Mouse (Mus musculus) liver, embryonic 13.5 days (tissue): ENCODE results near the gene Arhgap15. TPM values are rescaled to one million over a fixed set of nuclear protein-coding genes. Genes with fewer than 3 reads are reported as not detected.

Source experiments
- ATAC-seq: fragments of 200-750 bp; cut with Nextera tagmentation; 2 replicates; pipeline ENCODE4 v1.8.0; 2017; ENCODE audit warnings: low read depth, mild to moderate bottlenecking, moderate number of reproducible peaks, moderate library complexity
- DNase-seq: peaks from one replicate; pipeline ENCODE4 v3.0.0; 2022
- H3K27ac ChIP-seq: fragments of 300-500 bp; sonication (generic); 2 replicates; pipeline ENCODE4 v1.5.1; 2015; ENCODE audit warnings: moderate library complexity, mild to moderate bottlenecking, inconsistent platforms
- H3K27me3 ChIP-seq: fragments of 300-500 bp; sonication (generic); 2 replicates; pipeline ENCODE4 v1.6.1; 2015; ENCODE audit warnings: mild to moderate bottlenecking, inconsistent platforms
- H3K36me3 ChIP-seq: fragments of 300-500 bp; sonication (generic); 2 replicates; pipeline ENCODE4 v1.6.1; 2015; ENCODE audit warnings: mild to moderate bottlenecking, inconsistent platforms
- H3K4me1 ChIP-seq: fragments of 300-500 bp; sonication (generic); replicated peaks from 2 replicates; pipeline ENCODE4 v1.6.1; 2015; ENCODE audit warnings: inconsistent platforms
- H3K4me2 ChIP-seq: fragments of 300-500 bp; sonication (generic); 2 replicates; pipeline ENCODE4 v1.6.1; 2015; ENCODE audit warnings: inconsistent platforms, mild to moderate bottlenecking, moderate library complexity
- H3K4me3 ChIP-seq: fragments of 300-500 bp; sonication (generic); replicated peaks from 2 replicates; pipeline ENCODE4 v1.5.1; 2015; ENCODE audit warnings: mild to moderate bottlenecking, inconsistent platforms
- H3K9ac ChIP-seq: fragments of 300-500 bp; sonication (generic); 2 replicates; pipeline ENCODE4 v1.6.1; 2015; ENCODE audit warnings: mild to moderate bottlenecking, inconsistent platforms
- H3K9me3 ChIP-seq: fragments of 300-500 bp; sonication (generic); replicated peaks from 2 replicates; pipeline ENCODE4 v1.6.1; 2016; ENCODE audit warnings: inconsistent platforms
- WGBS: fragments of 180-500 bp; shearing (Covaris S2); methylation state at CpG from one replicate; pipeline ENCODE4 v1.1.7; 2015; ENCODE audit not compliant: insufficient replicate concordance; 5-methylcytosine and 5-hydroxymethylcytosine counted together
- polyA plus RNA-seq: library from polyadenylated mRNA; unstranded; fragments of >200 nt; fragmentation: Nextera tagmentation; extraction: Ambion mirVana; gene quantifications from 2 replicates; pipeline ENCODE4 v1.2.1, GENCODE M21; 2015

The Arhgap15 gene
- polyA plus RNA-seq, 1 experiment from 2014 or later: 4.5 TPM

GRCm38 (mm10) chr2:44394956-44395501, 646.4 kb downstream of the Arhgap15 start:
- DNase-seq: no peak
- no peak overlapping the region for H3K4me3 ChIP-seq
- no peak overlapping the region for H3K27ac ChIP-seq
- no peaks in the 10 kb centered on the region for H3K27me3 ChIP-seq
- H3K36me3 ChIP-seq: no peaks in the 10 kb centered on the region
- 55% methylated on average over 6 of the region's 6 CpGs for WGBS
- no peak for ATAC-seq
- no peaks in the 10 kb centered on the region for H3K9me3 ChIP-seq
- H3K4me2 ChIP-seq: no peak overlapping the region
- no peak overlapping the region for H3K9ac ChIP-seq
- no peaks in the 10 kb centered on the region for H3K4me1 ChIP-seq

GRCm38 (mm10) chr2:44395577-44395976, 647.0 kb downstream of the Arhgap15 start:
- DNase-seq (no peak), ATAC-seq (no peak)
- Histone ChIP-seq H3K9ac (no peak overlapping the region), H3K4me3 (no peak overlapping the region), H3K36me3 (no peaks in the 10 kb centered on the region), H3K4me1 (no peaks in the 10 kb centered on the region), H3K27ac (no peak overlapping the region), H3K4me2 (no peak overlapping the region), H3K9me3 (no peaks in the 10 kb centered on the region), H3K27me3 (no peaks in the 10 kb centered on the region)
- WGBS: 61% methylated on average over 2 of the region's 2 CpGs

- H3K27me3 ChIP-seq: no peaks in the 10 kb centered on the region
- 39% methylated on average over 1 of the region's 1 CpGs for WGBS
- H3K4me3 ChIP-seq: no peak overlapping the region
- H3K9me3 ChIP-seq: no peaks in the 10 kb centered on the region
- DNase-seq: no peak
- H3K4me2 ChIP-seq: no peak overlapping the region
- H3K27ac ChIP-seq: no peak overlapping the region
- ATAC-seq: no peak
- no peak overlapping the region for H3K9ac ChIP-seq
- H3K36me3 ChIP-seq: no peaks in the 10 kb centered on the region
- H3K4me1 ChIP-seq: no peaks in the 10 kb centered on the region
Measured at GRCm38 (mm10) chr2:44397209-44397608, 648.6 kb downstream of the Arhgap15 start.

GRCm38 (mm10) chr2:44397735-44398337, 649.2 kb downstream of the Arhgap15 start:
- WGBS: 82% methylated on average over 4 of the region's 4 CpGs
- no peaks in the 10 kb centered on the region for H3K9me3 ChIP-seq
- no peaks in the 10 kb centered on the region for H3K27me3 ChIP-seq
- no peak overlapping the region for H3K27ac ChIP-seq
- no peak overlapping the region for H3K4me3 ChIP-seq
- DNase-seq: no peak
- no peaks in the 10 kb centered on the region for H3K36me3 ChIP-seq
- ATAC-seq: no peak
- no peaks in the 10 kb centered on the region for H3K4me1 ChIP-seq
- no peak overlapping the region for H3K9ac ChIP-seq
- H3K4me2 ChIP-seq: no peak overlapping the region

GRCm38 (mm10) chr2:44399191-44399926, 650.7 kb downstream of the Arhgap15 start:
- Histone ChIP-seq H3K27me3 (no peaks in the 10 kb centered on the region), H3K27ac (no peak overlapping the region), H3K4me1 (no peaks in the 10 kb centered on the region), H3K4me3 (no peak overlapping the region), H3K4me2 (no peak overlapping the region), H3K9me3 (no peaks in the 10 kb centered on the region), H3K9ac (no peak overlapping the region), H3K36me3 (no peaks in the 10 kb centered on the region)
- ATAC-seq (no peak), DNase-seq (no peak)

- ATAC-seq (no peak), DNase-seq (no peak)
- WGBS: 63% methylated on average over 3 of the region's 3 CpGs
- Histone ChIP-seq H3K36me3 (no peaks in the 10 kb centered on the region), H3K9me3 (no peaks in the 10 kb centered on the region), H3K4me3 (no peak overlapping the region), H3K4me2 (no peak overlapping the region), H3K27ac (no peak overlapping the region), H3K9ac (no peak overlapping the region), H3K4me1 (no peaks in the 10 kb centered on the region), H3K27me3 (no peaks in the 10 kb centered on the region)
Measured at GRCm38 (mm10) chr2:44401704-44402422, 653.2 kb downstream of the Arhgap15 start.

- no peak overlapping the region for H3K9ac ChIP-seq
Measured at GRCm38 (mm10) chr2:44411660-44412059, 663.0 kb downstream of the Arhgap15 start.

GRCm38 (mm10) chr2:44416331-44416730, 667.7 kb downstream of the Arhgap15 start:
- Histone ChIP-seq H3K4me3 (no peak overlapping the region), H3K4me1 (no peaks in the 10 kb centered on the region), H3K27me3 (no peaks in the 10 kb centered on the region), H3K4me2 (no peak overlapping the region), H3K9ac (no peak overlapping the region), H3K36me3 (no peaks in the 10 kb centered on the region), H3K9me3 (no peaks in the 10 kb centered on the region), H3K27ac (no peak overlapping the region)
- ATAC-seq: no peak
- 76% methylated on average over 4 of the region's 4 CpGs for WGBS
- no peak for DNase-seq

More at GRCm38 (mm10) chr2:44411660-44412059, 663.0 kb downstream of the Arhgap15 start:
- 60% methylated on average over 2 of the region's 2 CpGs for WGBS
- H3K36me3 ChIP-seq: no peaks in the 10 kb centered on the region
- no peak overlapping the region for H3K4me3 ChIP-seq
- DNase-seq (no peak), ATAC-seq (no peak)
- H3K27ac ChIP-seq: no peak overlapping the region
- H3K27me3 ChIP-seq: no peaks in the 10 kb centered on the region
- H3K9me3 ChIP-seq: no peaks in the 10 kb centered on the region
- no peaks in the 10 kb centered on the region for H3K4me1 ChIP-seq
- H3K4me2 ChIP-seq: no peak overlapping the region

GRCm38 (mm10) chr2:44419547-44420225, 671.1 kb downstream of the Arhgap15 start:
- Histone ChIP-seq H3K9me3 (no peaks in the 10 kb centered on the region), H3K4me2 (no peak overlapping the region), H3K27ac (no peak overlapping the region), H3K9ac (no peak overlapping the region), H3K36me3 (no peaks in the 10 kb centered on the region), H3K4me3 (no peak overlapping the region), H3K27me3 (no peaks in the 10 kb centered on the region), H3K4me1 (no peaks in the 10 kb centered on the region)
- 71% methylated on average over 4 of the region's 4 CpGs for WGBS
- ATAC-seq (no peak), DNase-seq (no peak)

GRCm38 (mm10) chr2:44430521-44430920, 681.9 kb downstream of the Arhgap15 start:
- Histone ChIP-seq H3K4me2 (no peak overlapping the region), H3K9me3 (no peaks in the 10 kb centered on the region), H3K27me3 (no peaks in the 10 kb centered on the region), H3K27ac (no peak overlapping the region), H3K4me3 (no peak overlapping the region), H3K9ac (no peak overlapping the region), H3K4me1 (no peaks in the 10 kb centered on the region), H3K36me3 (no peaks in the 10 kb centered on the region)
- ATAC-seq: no peak
- no peak for DNase-seq
- 76% methylated on average over 9 of the region's 9 CpGs for WGBS

GRCm38 (mm10) chr2:44436652-44437051, 688.0 kb downstream of the Arhgap15 start:
- H3K9me3 ChIP-seq: no peaks in the 10 kb centered on the region
- H3K27ac ChIP-seq: no peak overlapping the region
- DNase-seq: no peak
- ATAC-seq: no peak
- no peak overlapping the region for H3K9ac ChIP-seq
- H3K27me3 ChIP-seq: no peaks in the 10 kb centered on the region
- no peaks in the 10 kb centered on the region for H3K4me1 ChIP-seq
- 70% methylated on average over 5 of the region's 5 CpGs for WGBS
- H3K36me3 ChIP-seq: no peaks in the 10 kb centered on the region
- H3K4me3 ChIP-seq: no peak overlapping the region
- no peak overlapping the region for H3K4me2 ChIP-seq
